Mouse (Mus musculus) central nervous system, embryonic 18 days (tissue): Measurements from ENCODE around the gene Acvr1c. TPM values are rescaled to one million over a fixed set of nuclear protein-coding genes. Genes with fewer than 3 reads are reported as not detected.

Experiments
- polyA plus RNA-seq: library from polyadenylated mRNA; depleted of rRNA; stranded (reverse); fragments of >200 nt; gene quantifications from 2 replicates; pipeline ENCODE4 v1.2.3, GENCODE M21; 2012; rRNA removed

The Acvr1c gene
- 0.76 and 0.84 TPM in 2 replicates for polyA plus RNA-seq

DNA sequence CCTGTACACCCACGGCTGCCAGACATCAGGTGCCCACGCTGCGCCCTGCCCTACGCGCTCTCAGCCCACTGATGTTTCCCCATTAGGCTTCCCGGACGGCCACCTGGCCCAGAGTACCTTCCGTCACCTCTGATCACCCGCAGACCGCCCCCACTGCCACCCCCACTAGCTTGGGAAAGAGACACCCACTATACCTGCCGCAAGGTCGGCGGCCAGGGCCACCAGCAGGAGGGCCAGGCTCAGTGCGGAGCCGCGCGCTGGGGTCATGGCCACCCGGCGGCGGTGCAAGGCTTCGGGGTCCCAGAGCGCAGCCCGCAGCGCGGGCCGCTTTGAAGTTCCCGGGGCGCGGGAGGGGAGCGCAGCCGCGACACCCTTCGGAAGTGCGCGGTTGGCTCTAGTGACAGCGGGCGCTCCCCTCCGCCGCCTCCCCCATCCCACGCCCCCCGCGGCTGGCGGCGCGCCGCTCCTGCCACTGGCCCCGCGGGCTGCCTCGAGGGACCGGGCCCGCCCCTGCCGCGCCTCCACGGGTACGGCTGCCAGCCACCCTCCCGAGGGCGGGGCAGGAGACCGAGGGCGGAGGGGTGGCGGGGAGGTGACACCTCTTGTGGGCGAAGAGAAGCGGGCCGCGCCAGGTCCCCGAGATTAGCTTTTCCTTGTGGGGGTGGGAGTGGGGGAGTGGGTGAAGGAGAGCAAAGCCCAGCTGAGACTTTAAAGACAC, at the start of gene Acvr1c:
Acvr1c (minus strand) TSS at position 482 of the 718 bp plus-strand sequence.

Other genes starting within 250 kb of the Acvr1c start
- gene Cytip, start 162.4 kb downstream of the Acvr1c start, polyA plus RNA-seq: 0.22 and 0.28 TPM in 2 replicates
- gene Gm17409, start 112.2 kb upstream of the Acvr1c start, polyA plus RNA-seq: 0.08 TPM in 1 of 2 replicates, not detected in the other
- 21.2 and 25.1 TPM in 2 replicates for gene Acvr1, start 209.3 kb upstream of the Acvr1c start, polyA plus RNA-seq
- 21.4 and 22.6 TPM in 2 replicates for gene Upp2, start 209.4 kb upstream of the Acvr1c start, polyA plus RNA-seq